Mouse (Mus musculus): ENCODE data around the gene Ptpa. TPM values are rescaled to one million over a fixed set of nuclear protein-coding genes. Genes with fewer than 3 reads are reported as not detected.
A peak's percentile ranks its signal among the peaks of the same experiment; 100 is the strongest.

Ptpa gene
- total RNA-seq, 2 experiments from 2014 or later, result 144 to 145 TPM

GRCm38 (mm10) chr2:30419112-30419511, 3.3 kb downstream of the Ptpa start:
- DNase-seq (ENCODE audit: extremely low spot score in 1 of 2, low spot score in 2 of 2), result no peak
- intact Hi-C loops (cut with DNase I), result no loop called here

DNA sequence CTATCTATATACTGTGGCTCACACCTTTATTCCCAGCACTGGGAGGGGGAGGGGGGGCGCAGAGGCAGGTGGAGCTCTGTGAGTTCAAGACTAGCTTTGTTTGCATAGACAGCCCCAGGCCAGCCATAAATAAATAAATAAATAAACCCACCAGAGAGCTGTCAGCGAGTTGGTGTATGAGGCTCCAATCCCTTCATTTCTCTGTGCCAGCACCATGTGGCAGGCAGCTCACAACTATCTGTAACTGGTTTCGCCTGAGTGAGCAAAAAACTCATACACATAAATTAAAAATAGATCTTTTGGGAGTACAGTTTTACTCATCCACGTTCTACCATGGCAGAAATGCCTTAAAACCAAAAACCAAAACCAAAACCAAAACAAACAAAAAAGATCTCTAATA, 5.6 kb downstream of the Ptpa start:
- intact Hi-C loops (cut with DNase I), result no loop called here
- DNase-seq (ENCODE audit: extremely low spot score in 1 of 2, low spot score in 2 of 2), result no peak

GRCm38 (mm10) chr2:30429156-30429555, 13.3 kb downstream of the Ptpa start:
- intact Hi-C loops (cut with DNase I), result no loop called here
- no peak for DNase-seq (ENCODE audit: extremely low spot score in 1 of 2, low spot score in 2 of 2)

- intact Hi-C loops (cut with DNase I), result no loop called here
- peak; percentile 69 to 73 for DNase-seq (ENCODE audit: extremely low spot score in 1 of 2, low spot score in 2 of 2)
These were observed 19.7 kb downstream of the Ptpa start for GRCm38 (mm10) chr2:30435326-30436155.

GRCm38 (mm10) chr2:30436156-30436545, 20.3 kb downstream of the Ptpa start:
- intact Hi-C loops (cut with DNase I), result no loop called here
- DNase-seq (ENCODE audit: extremely low spot score in 1 of 2, low spot score in 2 of 2), result peak in 1 of 2 experiments; percentile 68

- intact Hi-C loops (cut with DNase I), result no loop called here
- DNase-seq (ENCODE audit: extremely low spot score in 1 of 2, low spot score in 2 of 2), result no peak
These were observed 21.0 kb downstream of the Ptpa start for GRCm38 (mm10) chr2:30436809-30437208.

DNA sequence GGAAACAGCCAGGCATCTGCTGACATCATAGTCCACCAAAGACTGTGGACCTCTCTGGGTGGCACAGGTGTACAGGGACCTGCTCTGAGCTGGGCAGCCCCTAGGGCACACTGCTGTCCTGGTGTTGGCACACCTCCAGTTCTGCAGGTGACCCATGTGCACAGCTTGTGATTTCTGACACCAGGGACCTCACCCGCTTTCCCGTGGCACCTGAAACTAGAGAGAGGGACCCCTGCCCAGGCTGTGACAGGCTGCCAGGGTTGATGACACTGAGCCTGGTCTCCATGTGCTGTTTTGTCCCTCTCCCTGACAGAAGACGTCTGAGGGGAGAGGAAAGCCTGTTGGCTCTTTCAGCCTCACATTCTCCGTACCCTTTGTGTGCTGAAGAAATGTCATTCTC, 22.0 kb downstream of the Ptpa start:
- DNase-seq (ENCODE audit: extremely low spot score in 1 of 2, low spot score in 2 of 2), result peak in 1 of 2 experiments; percentile 40
- intact Hi-C loops (cut with DNase I), result no loop called here

GRCm38 (mm10) chr2:30439631-30440030, 23.8 kb downstream of the Ptpa start:
- intact Hi-C loops (cut with DNase I), result loop anchor here (2.0 to 5.0 kb wide), 2 partner anchors 355 to 493 kb away; no protein-coding TSS in a partner anchor
- no peak for DNase-seq (ENCODE audit: extremely low spot score in 1 of 2, low spot score in 2 of 2)

DNA sequence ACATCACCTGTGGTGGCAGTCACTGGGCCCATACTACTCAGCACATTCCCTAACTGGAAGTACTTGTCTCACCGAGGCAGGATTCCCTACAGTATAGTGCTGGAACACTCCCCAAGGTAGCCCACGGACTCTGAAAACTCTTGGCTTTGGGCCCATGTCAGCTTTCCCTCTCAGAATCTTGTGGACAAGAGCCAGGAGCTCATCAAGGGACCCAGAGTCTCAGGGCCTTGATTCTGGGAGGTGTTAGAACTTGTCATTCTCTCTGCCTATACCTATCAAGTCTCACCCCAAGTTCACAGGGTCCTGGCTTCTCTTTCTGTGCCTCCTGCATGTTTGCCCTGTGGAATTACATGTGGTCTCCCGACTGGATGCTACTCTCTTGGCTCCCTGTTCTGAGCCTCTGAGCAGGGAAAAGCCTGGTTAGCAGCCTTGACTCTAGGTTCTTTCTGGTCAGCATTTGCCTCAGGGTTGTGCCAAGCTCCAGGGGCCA, 24.4 kb downstream of the Ptpa start:
- intact Hi-C loops (cut with DNase I), result loop anchor here (2.0 to 5.0 kb wide), 2 partner anchors 355 to 492 kb away; no protein-coding TSS in a partner anchor
- DNase-seq (ENCODE audit: extremely low spot score in 1 of 2, low spot score in 2 of 2), result peak in 1 of 2 experiments; percentile 52

GRCm38 (mm10) chr2:30440701-30441517, 25.1 kb downstream of the Ptpa start:
- intact Hi-C loops (cut with DNase I), result loop anchor here (2.0 to 5.0 kb wide), 2 partner anchors 354 to 491 kb away; no protein-coding TSS in a partner anchor
- DNase-seq (ENCODE audit: extremely low spot score in 1 of 2, low spot score in 2 of 2), result peak; percentile 73 to 82

GRCm38 (mm10) chr2:30441518-30442497, 26.0 kb downstream of the Ptpa start:
- intact Hi-C loops (cut with DNase I), result loop anchor here (2.0 to 5.0 kb wide), 2 partner anchors 353 to 490 kb away; no protein-coding TSS in a partner anchor
- DNase-seq (ENCODE audit: extremely low spot score in 1 of 2, low spot score in 2 of 2), result peak; percentile 74 to 88

DNA sequence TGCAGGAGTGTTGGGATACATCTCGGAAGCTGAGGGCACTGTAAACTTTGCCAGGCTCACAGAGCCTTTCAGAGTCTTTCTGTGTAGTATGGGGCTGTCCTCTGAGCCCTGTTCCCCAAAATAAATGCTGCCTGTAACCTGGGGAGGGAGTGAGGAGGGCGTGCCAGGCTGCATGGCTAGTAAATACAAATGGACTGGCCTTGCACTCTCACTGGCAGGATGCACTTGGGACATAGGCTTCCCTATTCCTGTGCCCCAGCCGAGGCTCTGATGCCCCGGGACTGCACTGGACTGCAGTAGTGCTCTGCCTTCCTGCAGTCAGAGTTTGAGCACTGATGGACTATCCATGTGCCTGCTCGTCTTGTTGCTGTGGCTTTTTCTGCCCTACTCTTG, 26.7 kb downstream of the Ptpa start:
- no peak for DNase-seq (ENCODE audit: extremely low spot score in 1 of 2, low spot score in 2 of 2)
- intact Hi-C loops (cut with DNase I), result loop anchor here (5.0 kb wide), 1 partner anchor 490 kb away; no protein-coding TSS in a partner anchor

DNA sequence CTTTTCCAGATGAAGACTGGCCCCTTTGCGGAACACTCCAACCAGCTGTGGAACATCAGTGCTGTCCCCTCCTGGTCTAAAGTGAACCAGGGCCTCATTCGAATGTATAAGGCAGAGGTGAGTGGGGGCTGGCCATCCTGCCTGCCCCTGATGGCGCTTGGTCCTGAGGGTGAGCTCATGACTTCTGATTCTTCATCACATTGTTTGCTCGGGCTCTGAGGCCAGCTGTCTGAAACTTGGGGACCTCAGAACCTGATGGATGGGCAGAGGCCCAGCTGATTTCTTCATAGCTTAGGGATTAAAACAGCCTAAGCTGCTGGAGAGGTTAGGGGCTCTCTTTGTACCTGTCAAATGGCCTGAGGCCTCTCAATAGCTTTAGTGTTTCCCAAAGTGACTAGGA, 27.4 kb downstream of the Ptpa start:
- intact Hi-C loops (cut with DNase I), result loop anchor here (5.0 kb wide), 1 partner anchor 489 kb away; no protein-coding TSS in a partner anchor
- DNase-seq (ENCODE audit: extremely low spot score in 1 of 2, low spot score in 2 of 2), result no peak

DNA sequence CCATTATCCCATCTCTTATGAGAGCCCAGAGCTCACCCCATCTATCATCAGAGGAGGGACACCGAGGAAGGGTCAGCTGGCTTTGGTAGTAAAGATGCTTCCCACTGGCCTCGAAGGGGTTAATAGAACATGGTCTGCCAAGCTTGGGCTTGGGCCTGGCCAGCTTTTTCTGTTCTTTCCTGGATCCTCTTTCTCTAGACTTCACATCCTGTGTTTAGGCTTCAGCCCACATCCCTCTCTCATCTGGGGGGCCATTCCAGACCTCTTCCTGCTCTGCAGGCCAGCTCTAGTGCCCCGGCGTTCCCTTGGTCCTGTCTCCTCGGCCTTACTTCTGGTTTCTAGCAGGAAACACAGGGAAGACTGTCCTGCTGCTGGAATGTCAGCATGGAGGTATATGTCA, 28.2 kb downstream of the Ptpa start:
- DNase-seq (ENCODE audit: extremely low spot score in 1 of 2, low spot score in 2 of 2), result no peak
- intact Hi-C loops (cut with DNase I), result loop anchor here (5.0 kb wide), 1 partner anchor 488 kb away; no protein-coding TSS in a partner anchor

DNA sequence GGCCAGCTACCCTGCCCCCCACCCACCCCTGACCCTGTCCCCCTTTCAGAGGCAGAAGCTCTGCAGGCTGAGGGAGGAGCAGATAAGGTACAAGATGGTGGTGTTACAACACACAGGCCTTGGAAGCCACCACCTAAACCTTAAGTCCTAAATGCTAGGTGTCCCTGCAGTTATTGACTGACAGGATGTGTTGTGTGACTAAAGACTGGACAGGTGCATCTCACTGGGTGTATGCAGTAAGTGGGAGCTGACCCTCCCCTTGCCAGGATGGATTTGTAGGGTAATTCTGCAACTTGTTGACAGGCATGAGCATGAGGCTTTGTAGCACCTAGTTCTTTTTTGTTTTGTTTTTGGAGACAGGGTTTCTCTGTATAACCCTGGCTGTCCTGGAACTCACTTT, 28.6 kb downstream of the Ptpa start:
- intact Hi-C loops (cut with DNase I), result loop anchor here (5.0 kb wide), 1 partner anchor 488 kb away; no protein-coding TSS in a partner anchor
- DNase-seq (ENCODE audit: extremely low spot score in 1 of 2, low spot score in 2 of 2), result no peak

DNA sequence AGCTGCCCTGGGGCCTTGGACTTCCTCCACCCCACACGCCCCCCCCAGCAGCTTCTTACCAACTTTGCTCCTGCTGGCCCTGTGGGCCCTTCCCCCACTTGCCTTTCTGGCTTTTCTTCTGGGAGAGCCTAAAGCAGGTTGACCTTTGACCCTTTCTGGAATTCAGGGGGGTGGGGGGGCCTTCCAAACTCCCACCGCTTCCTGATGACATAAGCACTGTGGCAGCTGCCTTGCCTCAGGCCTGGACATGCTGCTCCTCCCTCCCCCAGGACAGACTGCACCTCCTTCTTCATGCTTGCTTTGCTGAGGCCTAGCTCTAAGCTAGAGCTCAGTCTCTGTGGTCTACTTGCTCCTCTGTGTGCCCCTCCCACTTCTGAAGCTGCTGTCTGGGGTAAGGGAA, 29.5 kb downstream of the Ptpa start:
- intact Hi-C loops (cut with DNase I), result no loop called here
- DNase-seq (ENCODE audit: extremely low spot score in 1 of 2, low spot score in 2 of 2), result peak in 1 of 2 experiments; percentile 62

GRCm38 (mm10) chr2:30446891-30447826, 31.3 kb downstream of the Ptpa start:
- intact Hi-C loops (cut with DNase I), result no loop called here
- DNase-seq (ENCODE audit: extremely low spot score in 1 of 2, low spot score in 2 of 2), result no peak
